Mouse (Mus musculus) lung, postnatal 4 days (tissue): Measurements from ENCODE around the gene Mrps18b.

Source experiments
- DNase-seq, 2 experiments: peaks; one replicate each; pipeline ENCODE4 v3.0.0; 2021

Gene Mrps18b

GRCm38 (mm10) chr17:35873774-35874519 is 42.2 kb downstream of the Mrps18b start:
- DNase-seq, result peak; percentile 90 to 93

- DNase-seq, result peak in 1 of 2 experiments; percentile 62
These were observed 45.1 kb downstream of the Mrps18b start for GRCm38 (mm10) chr17:35870884-35871696.

- DNase-seq, result peak; percentile 84 to 90
These were observed 45.9 kb downstream of the Mrps18b start for GRCm38 (mm10) chr17:35870151-35870883.

DNA sequence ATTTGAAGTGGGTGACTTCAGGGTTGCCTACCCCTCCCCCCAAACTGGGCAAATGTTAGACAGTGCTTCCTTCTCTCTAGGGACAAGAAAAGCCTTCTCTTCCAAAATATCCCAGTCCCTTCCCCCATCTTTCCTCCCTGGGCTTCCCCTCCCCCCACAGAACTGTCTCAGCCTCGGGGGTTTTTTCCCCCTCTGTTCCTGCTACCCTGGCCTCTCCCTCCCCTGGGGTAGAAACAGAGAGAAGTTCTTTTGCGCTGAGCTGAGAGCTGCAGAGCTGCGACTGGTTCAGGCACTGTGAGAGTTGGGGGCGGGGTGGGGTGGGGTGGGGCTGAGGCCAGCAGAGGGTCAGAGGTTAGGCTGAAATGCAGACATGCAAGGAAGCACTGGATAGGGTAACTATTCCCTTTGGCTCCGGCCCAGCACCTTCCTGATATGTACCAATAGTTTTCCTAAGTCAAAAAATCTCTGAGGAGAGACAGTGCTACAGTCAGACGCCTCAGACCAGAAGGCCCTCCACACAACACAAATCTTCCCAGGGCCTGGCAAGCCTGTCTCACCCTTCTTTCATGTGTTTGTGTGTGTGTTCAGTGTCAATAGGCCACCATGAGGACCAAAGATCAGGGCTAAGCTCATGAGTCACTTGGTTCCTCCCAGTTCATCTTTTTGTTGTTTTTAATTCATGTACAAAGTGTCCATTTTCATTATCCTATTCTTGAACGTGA is 46.7 kb downstream of the Mrps18b start:
- peak; percentile 57 to 66 for DNase-seq

GRCm38 (mm10) chr17:35868961-35869345 is 47.2 kb downstream of the Mrps18b start:
- DNase-seq, result no peak

DNA sequence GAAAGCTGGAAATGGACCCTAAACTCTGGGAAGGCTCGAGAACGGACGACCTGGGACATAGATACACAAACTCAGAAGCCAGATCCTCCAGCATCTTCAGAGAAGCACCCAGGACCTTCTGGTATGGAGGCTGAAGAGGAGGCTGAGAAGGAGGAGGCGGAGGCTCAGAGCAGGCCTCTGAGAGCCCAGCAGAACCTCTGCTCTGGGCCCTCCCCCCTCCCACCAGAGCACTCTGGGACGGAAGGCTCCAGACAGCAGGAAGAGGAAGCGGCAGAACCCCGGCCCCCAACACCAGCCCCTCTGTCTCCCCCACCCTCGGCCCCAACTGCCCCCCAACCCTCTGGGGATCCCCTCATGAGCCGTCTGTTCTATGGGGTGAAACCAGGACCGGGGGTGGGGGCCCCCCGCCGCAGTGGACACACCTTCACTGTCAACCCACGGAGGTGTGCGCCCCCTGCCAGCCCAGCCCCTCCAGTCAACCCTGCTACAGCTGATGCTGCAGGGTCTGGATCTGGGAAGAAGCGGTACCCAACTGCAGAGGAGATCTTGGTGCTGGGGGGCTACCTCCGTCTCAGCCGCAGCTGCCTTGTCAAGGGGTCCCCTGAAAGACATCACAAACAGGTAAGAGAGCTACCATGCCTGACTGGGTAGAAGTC is 47.9 kb downstream of the Mrps18b start:
- peak; percentile 62 to 69 for DNase-seq

DNA sequence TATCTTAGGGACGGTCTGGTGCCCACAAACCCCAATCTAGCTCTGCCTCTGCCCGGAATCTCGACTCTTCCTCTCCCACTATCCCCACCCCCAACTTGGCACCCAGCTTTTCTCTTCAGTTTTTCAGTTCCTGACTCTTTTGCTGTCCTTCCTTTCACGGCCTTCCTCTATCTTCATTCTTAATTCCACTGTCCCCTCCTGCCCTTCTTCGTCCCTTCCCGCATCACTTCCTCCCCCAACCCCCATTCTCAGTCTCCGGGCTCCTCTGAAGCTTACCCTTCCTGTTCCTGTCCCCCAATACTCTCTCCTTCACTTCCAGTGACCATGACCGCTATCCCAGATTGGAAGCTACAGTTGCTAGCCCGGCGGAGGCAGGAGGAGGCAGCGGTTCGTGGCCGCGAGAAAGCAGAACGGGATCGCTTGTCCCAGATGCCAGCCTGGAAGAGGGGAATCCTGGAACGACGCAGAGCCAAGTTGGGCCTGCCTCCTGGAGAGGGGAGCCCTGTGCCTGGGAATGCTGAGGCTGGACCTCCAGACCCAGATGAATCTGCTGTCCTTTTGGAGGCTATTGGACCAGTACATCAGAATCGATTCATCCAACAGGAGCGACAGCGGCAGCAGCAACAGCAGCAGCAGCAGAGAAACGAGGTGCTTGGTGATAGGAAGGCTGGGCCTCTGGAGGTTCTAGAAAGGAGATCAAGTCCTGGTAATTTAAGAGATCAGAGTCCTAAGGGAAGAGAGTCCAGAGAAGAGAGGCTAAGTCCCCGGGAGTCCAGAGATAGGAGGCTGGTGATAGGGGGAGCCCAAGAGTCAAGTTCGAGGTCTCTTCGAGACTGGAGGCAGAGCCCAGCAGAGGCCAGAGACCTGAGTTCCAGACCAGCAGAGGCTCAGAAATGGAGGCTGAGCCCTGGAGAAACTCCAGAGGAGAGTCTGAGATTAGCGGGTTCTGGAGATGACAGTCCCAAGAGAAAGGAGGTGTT is 49.0 kb downstream of the Mrps18b start:
- DNase-seq, result peak; percentile 53 to 71

- peak; percentile 75 to 84 for DNase-seq
These were observed 49.8 kb downstream of the Mrps18b start for GRCm38 (mm10) chr17:35866281-35866831.

DNA sequence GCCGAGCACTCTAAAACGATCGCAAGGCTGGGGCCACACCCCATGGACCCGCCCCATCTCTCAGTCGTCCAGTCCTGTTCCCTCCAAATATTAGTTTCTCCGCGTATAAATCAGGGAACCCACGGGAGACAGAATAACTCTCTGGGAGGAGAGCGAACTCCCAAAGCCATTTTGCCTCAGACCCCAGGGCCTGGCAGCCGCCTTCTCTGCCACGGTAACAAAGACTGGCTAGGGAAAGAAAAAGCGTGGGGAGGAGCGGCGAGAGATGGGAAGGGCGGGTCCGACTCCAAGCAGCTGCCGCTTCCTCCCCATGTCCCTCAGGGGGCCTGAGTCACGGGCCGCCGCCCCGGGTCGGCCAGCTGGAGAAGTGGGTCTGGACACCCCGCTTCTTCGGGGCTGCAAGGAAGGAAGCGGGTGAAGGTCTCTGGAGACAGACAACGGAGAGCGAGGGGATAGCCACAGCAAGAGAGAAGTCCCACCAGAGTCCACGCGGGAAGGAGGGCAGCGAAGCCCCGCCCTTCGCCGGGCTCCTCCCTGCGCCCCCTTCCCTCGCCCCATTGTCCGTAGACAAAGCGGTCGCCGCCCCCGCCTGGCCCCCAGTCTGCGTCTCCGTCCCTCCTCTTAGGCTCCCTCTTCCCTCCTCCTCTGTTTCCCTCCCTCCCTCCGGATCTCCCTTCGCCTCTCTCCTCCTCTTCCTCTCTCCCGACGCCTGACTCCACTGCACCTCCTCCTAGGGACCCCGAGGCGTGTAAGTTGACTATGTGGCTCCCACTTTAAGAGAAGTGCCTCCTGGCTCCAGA is 50.5 kb downstream of the Mrps18b start, which contains the start of gene Ppp1r18:
Ppp1r18 (plus strand) TSS at position 113 of the 800 bp plus-strand sequence.
- peak; percentile 87 to 92 for DNase-seq

- DNase-seq, result peak in 1 of 2 experiments; percentile 13
These were observed 51.3 kb downstream of the Mrps18b start for GRCm38 (mm10) chr17:35864832-35865353.

- DNase-seq, result peak; percentile 93 to 94
These were observed 54.9 kb downstream of the Mrps18b start, which contains the start of gene Nrm for GRCm38 (mm10) chr17:35861198-35861857. Gene Nrm (plus strand): TSS chr17:35861318.

DNA sequence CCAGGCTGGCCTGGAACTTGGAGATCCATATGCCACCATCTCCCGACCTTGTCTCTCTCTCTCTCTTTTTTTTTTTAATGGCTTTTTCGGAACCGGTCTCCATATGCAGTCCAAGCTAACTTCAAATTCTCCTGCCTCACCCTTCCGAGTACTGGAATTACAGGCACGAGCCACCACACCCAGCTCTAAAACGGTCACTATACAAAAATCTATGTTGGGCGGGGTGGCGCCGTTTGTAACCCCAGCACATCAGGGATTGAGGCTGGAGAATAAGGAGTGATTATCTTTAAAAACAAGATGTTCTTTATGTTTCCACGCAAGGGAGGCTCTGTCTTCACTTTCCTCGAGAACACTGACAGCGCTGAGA is 55.4 kb downstream of the Mrps18b start:
- DNase-seq, result no peak
